Mouse (Mus musculus): ENCODE measurements around the gene Thsd7a. TPM values are rescaled to one million over a fixed set of nuclear protein-coding genes. Genes with fewer than 3 reads are reported as not detected.

The Thsd7a gene
- polyA plus RNA-seq, 1 experiment = 2.3 TPM

- TF ChIP-seq POLR2A (IDR thresholded peaks at IDR 0.05; ENCODE audit: borderline replicate concordance, extremely low read depth, low read depth, low read length) (no peak), CTCF (IDR thresholded peaks at IDR 0.05; ENCODE audit: insufficient read depth, low read length) (no peak)
- 69% methylated on average over 14 of the region's 14 CpGs for WGBS
- Histone ChIP-seq H3K4me1 (ENCODE audit: control insufficient read depth, insufficient read depth, low read length) (no peaks in the 10 kb centered on the region), H3K4me3 (replicated peaks; ENCODE audit: extremely low read depth, low read depth, low read length) (no peak overlapping the region)
- no peak for DNase-seq
Observed at GRCm38 (mm10) chr6:12336590-12337584, 412.3 kb downstream of the Thsd7a start.

GRCm38 (mm10) chr6:12315070-12315909, 433.9 kb downstream of the Thsd7a start:
- 29% methylated on average over 7 of the region's 7 CpGs for WGBS
- Histone ChIP-seq H3K4me3 (replicated peaks; ENCODE audit: extremely low read depth, low read depth, low read length) (no peak overlapping the region), H3K4me1 (ENCODE audit: control insufficient read depth, insufficient read depth, low read length) (no peaks in the 10 kb centered on the region)
- no peak for DNase-seq
- TF ChIP-seq CTCF (IDR thresholded peaks at IDR 0.05; ENCODE audit: insufficient read depth, low read length) (no peak), POLR2A (IDR thresholded peaks at IDR 0.05; ENCODE audit: borderline replicate concordance, extremely low read depth, low read depth, low read length) (no peak)

- TF ChIP-seq POLR2A (IDR thresholded peaks at IDR 0.05; ENCODE audit: borderline replicate concordance, extremely low read depth, low read depth, low read length) = no peak
- TF ChIP-seq CTCF (IDR thresholded peaks at IDR 0.05; ENCODE audit: insufficient read depth, low read length) = no peak
- H3K4me3 ChIP-seq (replicated peaks; ENCODE audit: extremely low read depth, low read depth, low read length) = no peak overlapping the region
- no peaks in the 10 kb centered on the region for H3K4me1 ChIP-seq (ENCODE audit: control insufficient read depth, insufficient read depth, low read length)
- no peak for DNase-seq
- 74% methylated on average over 2 of the region's 2 CpGs for WGBS
Observed at GRCm38 (mm10) chr6:12307502-12307901, 441.7 kb downstream of the Thsd7a start.

- no peak for DNase-seq
- Histone ChIP-seq H3K4me1 (ENCODE audit: control insufficient read depth, insufficient read depth, low read length) (no peaks in the 10 kb centered on the region), H3K4me3 (replicated peaks; ENCODE audit: extremely low read depth, low read depth, low read length) (no peak overlapping the region)
- TF ChIP-seq CTCF (IDR thresholded peaks at IDR 0.05; ENCODE audit: insufficient read depth, low read length) (no peak), POLR2A (IDR thresholded peaks at IDR 0.05; ENCODE audit: borderline replicate concordance, extremely low read depth, low read depth, low read length) (no peak)
- WGBS = 70% methylated on average over 15 of the region's 15 CpGs
Observed at GRCm38 (mm10) chr6:12262641-12263400, 486.4 kb downstream of the Thsd7a start.

Measured in lung, adult 2 months (tissue).